Mouse (Mus musculus): ENCODE results near the gene Gm17428. TPM values are rescaled to one million over a fixed set of nuclear protein-coding genes. Genes with fewer than 3 reads are reported as not detected.
"Not testable (repeated sequence)": the region's sequence is repeated elsewhere in the genome, so short reads cannot be mapped to it uniquely, and the experiment has no call there.

Gm17428 gene
- total and polyA plus RNA-seq, 3 experiments = not detected

GRCm38 (mm10) chr14:54951587-54951986 is 25.1 kb upstream of the Gm17428 start:
- DNase-seq = no peak

GRCm38 (mm10) chr14:54953664-54954206 is 23.0 kb upstream of the Gm17428 start:
- DNase-seq = no peak

- no peak for DNase-seq
Measured at GRCm38 (mm10) chr14:54954474-54954873, 22.3 kb upstream of the Gm17428 start.

GRCm38 (mm10) chr14:54955481-54955880 is 21.3 kb upstream of the Gm17428 start:
- no peak for DNase-seq

GRCm38 (mm10) chr14:54956533-54956932 is 20.2 kb upstream of the Gm17428 start:
- no peak for DNase-seq

GRCm38 (mm10) chr14:54958503-54958902 is 18.2 kb upstream of the Gm17428 start:
- DNase-seq = no peak

GRCm38 (mm10) chr14:54959197-54959596 is 17.5 kb upstream of the Gm17428 start:
- DNase-seq = no peak

- DNase-seq = not testable (repeated sequence)
Measured at GRCm38 (mm10) chr14:54959853-54960613, 16.7 kb upstream of the Gm17428 start.

- DNase-seq = no peak
Measured at GRCm38 (mm10) chr14:54960769-54961168, 16.0 kb upstream of the Gm17428 start.

GRCm38 (mm10) chr14:54961487-54961886 is 15.2 kb upstream of the Gm17428 start:
- no peak for DNase-seq

- no peak for DNase-seq
Measured at GRCm38 (mm10) chr14:54962714-54963113, 14.0 kb upstream of the Gm17428 start.

- DNase-seq = no peak
Measured at GRCm38 (mm10) chr14:54963727-54964126, 13.0 kb upstream of the Gm17428 start.

GRCm38 (mm10) chr14:54965044-54965443 is 11.7 kb upstream of the Gm17428 start:
- no peak for DNase-seq

- DNase-seq = no peak
Measured at GRCm38 (mm10) chr14:54965631-54966030, 11.1 kb upstream of the Gm17428 start.

- no peak for DNase-seq
Measured at GRCm38 (mm10) chr14:54966320-54966977, 10.3 kb upstream of the Gm17428 start, which contains the start of gene Myh6. Gene Myh6 (minus strand): TSS chr14:54966927.

- DNase-seq = no peak
Measured at GRCm38 (mm10) chr14:54967874-54968273, 8.9 kb upstream of the Gm17428 start.

- DNase-seq = no peak
Measured at GRCm38 (mm10) chr14:54968344-54968743, 8.4 kb upstream of the Gm17428 start.

GRCm38 (mm10) chr14:54972786-54973185 is 3.9 kb upstream of the Gm17428 start:
- DNase-seq = not testable (repeated sequence)

- no peak for DNase-seq
Measured at GRCm38 (mm10) chr14:54974068-54974791, 2.5 kb upstream of the Gm17428 start.

GRCm38 (mm10) chr14:54978664-54979063 is 1.9 kb downstream of the Gm17428 start:
- DNase-seq = no peak

GRCm38 (mm10) chr14:54981934-54982333 is 5.2 kb downstream of the Gm17428 start:
- no peak for DNase-seq

- DNase-seq = not testable (repeated sequence)
Measured at GRCm38 (mm10) chr14:54988350-54988874, 11.7 kb downstream of the Gm17428 start.

Data from adrenal gland, adult 2 months (tissue).